Mouse (Mus musculus) heart, postnatal 14 days (tissue): ENCODE measurements at regions not wholly inside any gene's neighbourhood (a gene's known extent, or its start where the extent isn't known, plus 50 kb on each side); places are given as distances from the start of the nearest gene placed in this dataset.

Source experiments
- DNase-seq, 2 experiments: peaks; one replicate each; pipeline ENCODE4 v3.0.0; 2021 to 2022
- intact Hi-C: fragments of 180-260 bp; cut with DNase I; formaldehyde crosslinking; loops from one replicate; pipeline ENCODE4 v1.15.1; 2025

- no peak for DNase-seq
- intact Hi-C loops: no loop called here
These were observed 320.6 kb upstream of the Zfp703 start for GRCm38 (mm10) chr8:26656310-26657075.

- intact Hi-C loops: no loop called here
- no peak for DNase-seq
These were observed 317.7 kb upstream of the Zfp703 start for GRCm38 (mm10) chr8:26659381-26659780.

- intact Hi-C loops: no loop called here
- DNase-seq: no peak
These were observed 307.6 kb upstream of the Zfp703 start for GRCm38 (mm10) chr8:26669541-26669940.

- DNase-seq: no peak
- intact Hi-C loops: no loop called here
These were observed 304.4 kb upstream of the Zfp703 start for GRCm38 (mm10) chr8:26672486-26673395.

- intact Hi-C loops: no loop called here
These were observed 299.5 kb upstream of the Zfp703 start for GRCm38 (mm10) chr8:26677584-26678138.

GRCm38 (mm10) chr8:26680891-26681381, 296.2 kb upstream of the Zfp703 start:
- DNase-seq: peak; percentile 13 to 16
- intact Hi-C loops: no loop called here

More at GRCm38 (mm10) chr8:26677584-26678138, 299.5 kb upstream of the Zfp703 start:
- DNase-seq: no peak

GRCm38 (mm10) chr8:26687146-26687545, 290.0 kb upstream of the Zfp703 start:
- intact Hi-C loops: loop anchor here (2.0 kb wide), 1 partner anchor 294 kb away; no protein-coding TSS in a partner anchor
- DNase-seq: peak; percentile 44 to 61

- no peak for DNase-seq
- intact Hi-C loops: no loop called here
These were observed 289.1 kb upstream of the Zfp703 start for GRCm38 (mm10) chr8:26688035-26688434.

- intact Hi-C loops: no loop called here
- DNase-seq: no peak
These were observed 288.2 kb upstream of the Zfp703 start for GRCm38 (mm10) chr8:26688745-26689478.

- intact Hi-C loops: no loop called here
- no peak for DNase-seq
These were observed 287.5 kb upstream of the Zfp703 start for GRCm38 (mm10) chr8:26689479-26690177.

- intact Hi-C loops: no loop called here
- DNase-seq: peak in 1 of 2 experiments; percentile 10
These were observed 286.9 kb upstream of the Zfp703 start for GRCm38 (mm10) chr8:26690178-26690735.

GRCm38 (mm10) chr8:26697579-26698084, 279.5 kb upstream of the Zfp703 start:
- DNase-seq: no peak
- intact Hi-C loops: no loop called here

GRCm38 (mm10) chr8:26698580-26698979, 278.5 kb upstream of the Zfp703 start:
- DNase-seq: peak; percentile 14 to 23
- intact Hi-C loops: no loop called here

- no peak for DNase-seq
- intact Hi-C loops: no loop called here
These were observed 270.9 kb upstream of the Zfp703 start for GRCm38 (mm10) chr8:26706048-26706767.

- intact Hi-C loops: no loop called here
- no peak for DNase-seq
These were observed 270.4 kb upstream of the Zfp703 start for GRCm38 (mm10) chr8:26706768-26707156.

GRCm38 (mm10) chr8:26713836-26714235, 263.3 kb upstream of the Zfp703 start:
- intact Hi-C loops: no loop called here
- DNase-seq: peak; percentile 13 to 63

GRCm38 (mm10) chr8:26714714-26715113, 262.4 kb upstream of the Zfp703 start:
- intact Hi-C loops: no loop called here
- no peak for DNase-seq
